Mouse (Mus musculus) G1E-ER4 (cell line): Measurements from ENCODE around the gene Adam19. TPM values are rescaled to one million over a fixed set of nuclear protein-coding genes. Genes with fewer than 3 reads are reported as not detected.

Experiments used
- GATA1 ChIP-seq: IDR thresholded peaks from one replicate; pipeline ENCODE4 v1.8.0; 2012; ENCODE audit warnings: low read length, inconsistent platforms
- polyA plus RNA-seq: library from polyadenylated mRNA; stranded (reverse); fragments of >175 nt; gene quantifications from 2 replicates; pipeline ENCODE4 v1.2.3, GENCODE M21; 2012

The Adam19 gene
- polyA plus RNA-seq, 1 experiment, result not detected

DNA sequence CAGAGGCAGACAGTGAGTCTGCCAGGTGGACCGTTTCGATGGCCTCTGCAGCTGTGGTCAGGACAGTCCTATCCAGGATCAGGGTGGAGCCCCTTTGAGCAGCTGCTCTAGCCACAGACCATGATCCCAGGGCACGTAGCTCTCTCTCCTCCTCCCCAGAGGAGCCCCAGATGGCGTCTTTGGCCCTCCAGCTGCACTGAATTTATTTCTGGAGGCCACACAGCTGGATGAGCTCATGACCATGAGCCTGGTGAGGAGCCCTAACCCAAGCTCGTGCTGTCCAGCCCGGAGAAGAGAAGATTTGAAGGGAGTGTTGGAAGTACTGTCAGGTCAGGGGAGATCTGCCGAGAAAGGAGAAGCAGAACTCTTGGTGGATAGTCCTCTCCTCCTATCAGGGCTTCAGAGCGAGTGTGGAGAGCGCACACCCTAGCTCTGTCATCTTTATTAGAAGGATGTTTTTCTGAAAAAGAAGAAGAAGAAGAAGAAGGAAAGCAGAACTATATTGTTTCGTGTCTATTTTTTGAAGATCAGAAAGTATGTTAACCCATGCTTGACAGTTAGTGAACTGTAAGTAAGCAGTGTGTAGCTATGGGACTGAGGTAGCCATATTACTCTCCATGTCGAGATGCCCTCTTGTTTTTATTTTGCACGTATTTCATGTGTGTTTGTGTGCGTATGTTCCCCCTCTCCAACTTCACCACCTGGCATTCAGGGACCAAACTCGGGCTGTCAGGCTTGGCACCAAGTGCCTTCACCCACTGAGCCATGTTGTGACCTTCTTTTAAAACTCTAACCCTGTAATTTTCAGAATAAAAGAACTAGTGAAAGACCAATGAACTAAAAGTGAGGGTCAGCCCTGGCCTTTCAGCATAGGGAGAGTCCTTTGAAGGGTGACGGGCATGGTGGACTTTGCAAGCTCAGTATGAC lies 72.1 kb downstream of the Adam19 start:
- no peak for TF ChIP-seq GATA1

DNA sequence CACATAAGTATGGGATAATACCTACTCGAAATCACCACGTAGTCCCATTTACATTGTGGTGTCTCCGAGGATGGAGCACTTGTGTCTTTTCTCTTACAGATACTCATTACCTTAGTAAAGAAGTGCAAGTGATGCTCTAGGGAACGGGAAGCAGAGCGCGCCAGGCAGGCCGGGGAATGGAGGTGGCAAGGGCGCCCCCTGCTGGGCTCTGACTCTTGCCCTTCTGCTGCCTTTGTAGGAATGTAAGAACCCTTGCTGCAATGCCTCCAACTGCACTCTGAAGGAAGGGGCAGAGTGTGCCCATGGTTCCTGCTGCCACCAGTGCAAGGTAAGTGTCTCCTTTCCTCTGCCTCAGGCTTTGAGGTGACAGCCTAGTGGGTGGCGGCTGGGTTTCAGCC lies 72.8 kb downstream of the Adam19 start:
- TF ChIP-seq GATA1, result no peak

DNA sequence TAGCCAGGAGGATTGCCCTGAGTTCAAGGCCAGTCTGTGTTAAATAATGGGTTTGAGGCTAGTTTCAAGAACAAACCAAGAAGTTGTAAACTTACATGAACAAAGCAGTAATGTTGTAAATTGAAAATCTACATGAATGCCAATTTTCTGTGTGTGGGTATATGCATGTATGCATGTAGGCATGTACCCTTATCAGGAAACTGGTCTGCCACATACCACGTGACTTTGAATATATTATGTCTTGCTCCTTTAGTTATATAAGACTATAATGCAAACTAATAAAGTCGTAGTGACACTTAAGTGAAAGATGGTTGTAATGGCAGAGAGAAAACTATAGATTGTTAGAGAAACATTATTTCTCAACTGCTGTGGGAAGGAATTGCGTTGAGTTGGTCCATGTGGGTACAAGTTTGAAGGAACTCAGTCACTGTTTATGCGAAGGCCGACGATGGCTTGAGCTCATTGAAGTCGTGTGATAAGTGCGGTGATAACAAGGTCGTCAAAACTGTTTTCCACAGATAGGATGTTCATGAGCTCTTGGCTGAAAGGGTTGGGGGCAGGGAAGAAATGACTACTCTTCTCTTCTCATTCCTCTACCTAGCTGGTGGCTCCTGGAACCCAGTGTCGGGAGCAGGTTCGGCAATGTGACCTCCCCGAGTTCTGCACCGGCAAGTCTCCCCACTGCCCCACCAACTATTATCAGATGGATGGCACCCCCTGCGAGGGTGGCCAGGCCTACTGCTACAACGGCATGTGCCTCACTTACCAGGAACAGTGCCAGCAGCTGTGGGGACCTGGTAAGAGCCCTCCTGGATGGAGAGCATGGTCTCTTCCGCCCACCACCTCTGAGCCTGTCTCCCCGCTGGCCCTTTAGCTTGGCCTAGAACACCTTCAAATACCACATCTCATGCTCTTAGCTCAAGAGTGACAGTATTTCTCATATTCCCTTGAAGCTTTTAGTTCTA lies 75.5 kb downstream of the Adam19 start:
- no peak for TF ChIP-seq GATA1

DNA sequence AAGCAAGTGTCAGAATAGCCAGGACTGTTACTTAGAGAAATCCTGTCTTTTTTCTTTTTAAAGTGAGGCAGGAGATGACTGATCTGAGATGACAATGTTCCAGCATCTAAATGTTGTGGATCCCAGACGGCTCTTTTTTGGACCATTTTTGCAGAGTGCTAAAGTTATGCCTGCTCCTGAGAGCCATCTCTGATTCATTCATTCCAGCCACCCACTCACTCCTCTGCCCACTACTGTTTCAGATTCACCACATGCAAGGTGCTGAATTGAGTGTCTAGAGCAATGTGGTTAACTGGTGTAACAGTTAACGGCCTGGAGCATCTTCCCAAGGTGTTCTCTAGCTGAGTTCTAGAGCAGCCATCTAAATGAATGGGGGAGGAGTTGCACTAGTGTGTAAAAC lies 79.1 kb downstream of the Adam19 start:
- TF ChIP-seq GATA1, result no peak

DNA sequence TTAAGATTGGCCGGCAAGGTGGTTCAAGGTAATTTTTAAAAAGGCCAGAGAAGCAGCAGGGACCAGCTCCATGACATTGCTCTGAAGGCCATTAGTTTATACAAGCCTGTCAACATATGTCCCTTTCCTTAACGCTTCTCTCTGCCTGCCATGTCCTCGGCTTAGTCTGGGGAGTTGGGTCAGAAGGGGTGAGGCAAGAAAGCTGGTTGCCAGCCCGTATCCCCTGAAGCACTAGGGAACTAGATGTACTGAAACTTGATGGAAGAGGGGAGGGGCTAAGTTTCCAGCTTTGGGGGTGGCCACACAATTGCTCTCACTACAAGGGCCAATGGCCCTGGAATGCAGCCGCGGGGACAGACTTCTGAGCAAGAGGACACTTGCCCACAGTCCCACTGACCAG lies 87.5 kb downstream of the Adam19 start:
- TF ChIP-seq GATA1, result no peak

DNA sequence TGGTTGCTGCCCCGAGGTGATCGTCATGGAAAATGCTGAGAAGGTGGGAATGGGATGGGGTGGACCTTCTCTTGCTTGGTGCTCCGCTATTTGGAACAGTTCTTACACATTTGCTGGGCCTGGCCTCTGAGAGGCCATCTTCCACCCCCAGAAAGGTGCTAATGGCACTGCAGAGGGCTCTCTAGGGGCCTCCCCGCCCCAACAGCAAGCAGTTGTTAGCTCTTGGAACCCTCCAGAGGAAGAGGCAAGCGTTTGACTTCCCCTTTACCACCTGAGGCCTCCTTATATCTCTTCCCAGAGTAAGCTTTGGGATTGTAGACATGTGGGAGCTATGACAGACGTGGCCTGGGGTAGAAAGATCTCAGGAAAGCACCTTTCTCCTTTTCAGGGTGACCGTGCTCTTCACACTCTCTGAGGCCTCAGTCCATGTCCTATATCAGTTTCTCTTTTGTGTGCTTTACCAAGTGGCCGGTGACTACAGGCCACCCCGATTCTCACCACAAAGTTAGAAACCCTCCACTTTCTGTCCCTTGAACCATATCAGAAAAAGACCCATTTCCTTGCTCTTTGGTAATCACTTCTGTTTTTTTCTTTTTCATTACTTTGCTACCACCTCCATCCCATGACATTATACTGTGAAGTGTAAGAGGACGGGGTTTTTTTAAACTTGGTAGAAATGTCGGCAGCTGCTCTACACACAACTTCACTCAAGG lies 89.5 kb downstream of the Adam19 start:
- TF ChIP-seq GATA1, result no peak

DNA sequence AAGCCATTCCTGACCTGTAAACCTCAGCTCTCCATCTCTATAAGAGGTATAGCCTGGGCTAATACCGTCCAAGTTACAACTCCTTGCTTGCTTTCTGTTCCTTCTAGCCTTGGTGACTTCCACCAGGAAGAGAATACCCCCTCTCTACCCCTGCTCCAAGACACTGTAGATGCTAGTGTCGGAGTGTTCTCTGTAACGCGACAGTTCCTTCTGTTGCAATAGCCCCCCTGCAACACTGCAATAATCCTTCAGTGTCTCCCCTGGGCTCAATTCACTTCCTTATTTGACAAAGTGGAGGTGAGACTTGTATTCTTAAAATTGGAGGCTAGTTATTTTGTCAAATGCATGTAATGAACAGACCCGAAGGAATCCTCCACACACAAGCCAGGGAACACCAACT lies 90.8 kb downstream of the Adam19 start:
- TF ChIP-seq GATA1, result no peak

DNA sequence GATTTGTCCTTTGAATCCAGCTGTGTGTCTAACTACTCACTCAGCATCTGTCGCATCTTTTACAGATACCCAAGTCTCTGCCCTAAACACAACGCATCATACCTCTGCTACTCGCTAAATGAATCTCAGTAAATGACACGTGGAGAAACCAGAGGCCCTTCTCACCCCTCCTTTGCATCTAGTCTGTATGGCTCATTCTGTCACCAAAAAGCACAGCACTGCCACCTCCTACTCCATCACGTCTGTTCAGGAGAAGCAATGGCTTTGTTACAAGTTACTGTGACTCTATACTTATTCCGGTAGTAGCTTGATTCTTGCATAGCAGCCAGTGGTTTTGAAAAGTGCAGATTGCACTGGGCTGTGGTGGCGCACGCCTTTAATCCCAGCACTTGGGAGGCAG lies 101.2 kb downstream of the Adam19 start:
- no peak for TF ChIP-seq GATA1

DNA sequence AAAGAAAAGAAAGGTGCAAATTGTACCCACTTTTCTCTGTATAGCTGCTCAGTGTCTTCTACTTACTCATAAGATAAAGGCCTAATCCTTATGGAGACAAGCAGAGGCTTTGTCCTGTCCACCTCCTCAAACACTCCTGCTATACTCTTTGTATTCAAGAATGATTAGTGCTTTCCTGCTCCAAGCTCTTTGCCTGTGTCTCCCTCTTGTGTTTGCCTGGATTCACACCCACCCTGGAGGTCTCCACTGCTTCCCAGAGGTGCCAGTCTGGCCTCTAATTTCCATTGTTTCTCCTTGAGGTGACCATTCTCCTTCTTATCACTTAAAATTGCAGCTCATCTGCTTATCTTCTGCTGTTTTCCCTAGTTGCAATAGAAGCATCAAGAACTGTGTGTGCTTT lies 101.7 kb downstream of the Adam19 start:
- no peak for TF ChIP-seq GATA1

DNA sequence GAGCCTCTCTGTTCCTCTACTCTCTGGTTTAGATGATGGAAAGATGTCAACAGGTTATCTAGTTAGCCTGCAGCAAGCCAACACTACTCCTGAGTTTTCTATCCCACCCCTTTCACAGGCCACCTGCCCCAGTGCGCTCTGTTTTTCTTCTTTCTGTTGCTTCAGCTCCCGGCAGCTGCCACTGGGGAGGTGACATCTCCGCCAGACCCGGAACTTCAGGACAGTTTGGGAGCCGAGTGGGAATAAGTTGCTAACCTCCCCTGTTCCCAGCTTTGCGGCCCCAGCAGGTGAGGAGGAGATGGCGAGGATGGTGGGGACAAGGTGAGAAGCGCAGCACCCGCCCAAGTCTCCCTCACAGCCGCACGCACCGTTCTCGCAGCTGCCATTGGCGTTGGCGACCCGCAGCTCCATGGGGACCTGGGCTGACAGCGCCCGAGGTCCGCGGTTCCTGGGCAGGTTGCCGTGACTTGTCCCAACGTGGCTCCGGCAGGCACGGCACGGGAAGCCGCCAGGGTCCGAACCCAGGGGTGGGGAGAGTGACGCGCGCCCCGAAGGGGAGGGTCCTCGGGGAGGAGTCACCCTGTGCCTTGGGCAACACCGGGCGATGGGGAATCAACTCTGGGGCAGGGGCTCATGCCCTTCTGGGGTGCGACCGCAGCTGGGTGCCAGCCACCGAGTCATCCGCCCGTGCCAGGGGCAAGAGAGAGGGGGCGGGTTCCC lies 110.2 kb downstream of the Adam19 start, which contains the start of gene Nipal4:
TSS of gene Nipal4 (minus strand) at position 643 of the 720 bp plus-strand sequence.
- no peak for TF ChIP-seq GATA1

DNA sequence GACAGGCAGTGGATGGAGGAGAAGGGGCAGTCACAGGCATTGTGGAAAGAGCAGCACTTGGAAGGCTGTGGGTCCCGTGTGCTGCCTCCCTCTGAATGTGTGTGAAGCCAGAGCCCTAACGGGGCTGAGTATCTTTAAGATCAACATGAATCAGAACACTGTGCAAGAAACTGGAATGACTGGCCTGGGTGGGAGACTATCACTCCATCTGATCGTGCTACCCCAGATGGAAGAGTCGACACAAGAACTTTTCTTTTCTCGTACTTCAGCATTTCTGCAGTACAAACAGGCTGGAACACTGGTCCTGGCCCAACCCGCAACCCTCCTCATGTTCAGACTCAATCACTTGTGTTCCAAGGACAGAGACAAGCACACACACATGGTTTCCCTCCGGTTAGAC lies 112.7 kb downstream of the Adam19 start:
- no peak for TF ChIP-seq GATA1

DNA sequence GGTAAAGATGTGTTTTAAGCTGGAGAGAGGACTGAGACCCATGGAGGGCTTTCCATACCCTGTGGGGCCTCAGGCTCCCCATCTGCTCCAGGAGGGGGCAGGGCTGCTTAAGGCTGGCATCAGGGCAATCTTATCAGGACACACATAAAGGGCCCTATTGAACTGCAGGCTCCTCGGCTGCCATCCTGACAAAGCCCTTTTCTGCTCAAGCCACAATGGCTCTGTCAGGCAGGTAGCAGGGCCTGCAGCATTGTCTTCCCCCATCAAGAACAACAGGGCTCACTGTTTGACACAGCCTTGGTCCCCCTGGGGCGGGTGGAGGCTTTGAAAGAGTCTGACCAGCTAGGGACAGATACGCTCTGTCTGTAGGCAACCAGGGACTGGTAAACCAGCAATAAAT lies 114.1 kb downstream of the Adam19 start:
- no peak for TF ChIP-seq GATA1

DNA sequence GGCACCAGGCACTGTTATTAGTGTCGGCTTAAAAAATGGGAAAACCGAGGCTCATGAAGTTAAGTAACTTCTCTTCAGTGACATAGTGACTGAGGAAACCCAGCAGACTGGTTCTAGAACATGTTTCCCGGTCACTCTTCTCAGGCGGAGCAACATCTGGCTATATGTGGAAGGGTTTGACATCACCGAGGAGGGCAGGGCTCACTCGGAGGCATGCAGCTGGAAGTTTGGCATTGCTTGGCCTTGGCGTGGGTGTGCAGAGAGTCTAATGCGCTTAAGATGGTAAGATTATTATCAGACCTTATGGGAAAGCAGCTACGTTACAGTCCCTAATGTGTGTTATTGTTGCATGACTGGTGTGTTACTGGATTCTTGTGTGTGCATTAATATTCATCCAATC lies 116.3 kb downstream of the Adam19 start:
- no peak for TF ChIP-seq GATA1

DNA sequence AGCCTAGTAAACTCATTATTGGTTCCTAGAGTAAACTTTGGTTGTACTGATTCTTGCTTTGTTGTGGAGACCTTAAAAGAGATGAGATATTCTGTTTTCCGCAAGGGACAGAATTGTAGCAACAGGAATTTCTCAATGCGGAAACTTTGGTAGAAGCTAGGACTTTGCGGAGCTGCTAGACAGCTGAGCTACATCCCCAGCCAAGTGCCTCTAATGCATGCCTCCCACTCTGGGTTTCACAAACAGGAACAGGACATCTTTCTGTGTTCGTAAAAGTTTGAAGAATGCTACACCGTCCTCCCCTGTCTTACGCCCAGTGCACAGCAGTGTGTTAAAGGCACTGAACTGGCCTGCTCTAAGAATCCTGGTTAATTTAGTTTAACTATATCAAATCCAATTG lies 120.4 kb downstream of the Adam19 start:
- no peak for TF ChIP-seq GATA1
